Mouse (Mus musculus) c-Kit-negative CD71-positive TER-119-positive erythroid progenitor cells, embryonic 14.5 days (primary cell): ENCODE data around the gene Gm17387.

Experiments used
- DNase-seq: peaks from one replicate; pipeline ENCODE4 v3.0.0-alpha.2; 2013; ENCODE audit warnings: low read depth, low spot score

The Gm17387 gene

DNA sequence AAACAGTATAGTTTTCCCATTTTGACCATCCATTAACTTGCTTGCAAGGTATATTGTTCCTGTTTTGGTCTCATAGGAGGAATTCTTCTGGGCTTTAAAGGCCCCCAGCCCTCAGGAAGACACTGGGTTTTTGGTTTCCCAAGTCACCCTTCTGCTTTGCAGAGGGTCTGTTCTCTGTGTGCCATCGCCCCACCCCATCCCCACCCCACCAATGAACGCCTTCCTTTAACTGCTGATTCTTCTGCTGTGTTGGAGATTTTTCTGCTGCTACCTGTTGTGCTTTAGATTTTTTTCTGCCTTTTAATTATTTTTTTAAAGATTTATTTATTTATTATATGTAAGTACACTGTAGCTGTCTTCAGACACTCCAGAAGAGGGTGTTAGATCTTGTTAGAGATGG lies at the start of gene Gm17387:
Gene Gm17387 (plus strand): TSS at position 301 of the 400 bp plus-strand sequence.
- DNase-seq: no peak

DNA sequence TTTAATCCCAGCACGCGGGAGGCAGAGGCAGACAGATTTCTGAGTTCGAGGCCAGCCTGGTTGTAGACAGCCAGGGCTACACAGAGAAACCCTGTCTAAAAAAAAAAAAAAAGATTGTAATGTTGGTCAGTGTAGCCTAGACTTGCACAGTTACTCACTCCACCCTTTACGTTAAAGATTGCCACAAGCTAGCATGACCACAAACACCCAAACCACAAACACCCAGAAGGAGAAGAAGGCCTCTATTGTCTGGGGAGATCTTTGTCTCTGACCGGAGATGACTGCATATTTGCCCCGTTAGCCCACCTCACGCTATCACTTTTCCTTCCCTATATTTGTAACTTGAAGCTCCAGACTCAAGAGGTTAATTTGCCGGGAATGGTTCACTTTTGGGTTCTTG lies 47.2 kb upstream of the Gm17387 start:
- DNase-seq: no peak

DNA sequence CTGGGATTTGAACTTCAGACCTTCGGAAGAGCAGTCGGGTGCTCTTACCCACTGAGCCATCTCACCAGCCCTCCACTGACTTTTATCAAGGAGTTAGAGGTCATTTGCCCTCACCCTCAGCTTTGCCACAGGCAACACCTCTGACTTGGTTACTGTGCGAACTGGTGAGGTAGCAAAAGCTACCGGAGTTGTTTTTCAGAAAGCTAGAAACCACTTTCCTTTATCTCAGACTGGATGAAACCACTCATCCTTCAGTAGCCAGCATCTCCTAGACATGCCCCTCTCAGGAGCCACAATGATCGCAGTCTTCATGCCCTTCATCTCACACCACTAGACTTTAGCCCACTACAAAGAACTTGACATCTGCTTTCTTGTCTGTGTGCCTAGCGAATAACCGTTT lies 46.0 kb upstream of the Gm17387 start:
- no peak for DNase-seq

DNA sequence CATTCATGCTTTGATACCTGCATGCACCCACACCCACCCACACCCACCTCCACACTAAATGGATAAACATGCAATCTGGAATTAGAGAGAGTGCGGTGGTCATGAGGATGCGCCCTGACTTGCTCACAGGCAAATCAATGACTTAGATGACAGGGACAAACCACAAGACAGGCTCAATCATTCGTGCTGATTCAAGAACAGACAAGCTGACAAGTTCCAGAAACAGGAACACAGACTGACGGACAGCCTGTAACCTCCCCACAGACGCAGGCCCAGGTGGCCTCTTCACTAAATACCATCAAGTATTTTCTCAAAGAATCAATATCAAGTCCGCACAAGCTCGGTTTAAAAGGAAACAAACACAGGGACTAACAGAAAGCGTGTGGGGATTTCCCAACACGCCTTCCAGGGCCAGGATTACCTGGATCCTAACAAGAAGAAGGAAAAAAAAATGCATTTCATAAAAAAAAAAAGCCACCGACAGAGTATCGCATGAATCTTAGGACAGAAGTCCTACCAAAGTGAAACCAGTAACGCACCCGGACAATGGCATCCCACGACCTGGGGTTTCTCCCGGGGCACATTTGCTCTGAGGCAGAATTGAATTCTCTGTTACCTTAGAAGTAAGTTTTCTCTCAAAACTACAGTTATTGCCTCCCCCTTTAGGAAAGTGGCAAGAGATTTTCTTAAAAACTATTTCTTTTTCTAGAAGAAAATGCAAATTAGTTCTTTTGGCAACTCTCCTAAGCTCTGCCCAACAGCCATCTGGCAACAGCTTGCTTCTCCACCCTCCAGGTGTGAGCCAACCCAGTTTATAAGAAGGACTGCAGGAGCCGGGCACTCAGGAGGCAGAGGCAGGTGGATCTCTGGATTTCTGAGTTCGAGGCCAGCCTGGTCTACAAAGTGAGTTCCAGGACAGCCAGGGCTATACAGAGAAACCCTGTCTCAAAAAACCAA lies 41.5 kb upstream of the Gm17387 start:
- DNase-seq: no peak

DNA sequence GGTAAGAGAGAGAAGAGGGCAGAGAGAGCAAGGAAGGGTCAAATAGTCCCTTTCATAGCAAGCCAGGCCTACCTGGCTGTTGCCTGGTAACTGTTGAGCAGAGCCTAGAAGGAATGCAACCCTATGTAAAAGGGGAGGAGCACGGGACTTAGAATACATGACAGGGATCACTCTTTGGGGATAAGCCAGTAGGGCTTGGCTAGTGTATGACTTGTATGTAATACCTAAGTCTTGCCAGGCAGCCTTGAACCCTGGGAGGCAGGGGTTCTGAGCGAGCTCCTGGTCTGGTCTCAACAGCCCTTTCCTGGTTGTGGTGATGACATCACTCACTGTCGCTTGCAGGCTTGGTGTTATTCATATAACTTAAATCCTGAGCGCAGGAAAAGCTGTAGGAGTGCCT lies 39.9 kb upstream of the Gm17387 start:
- DNase-seq: no peak

DNA sequence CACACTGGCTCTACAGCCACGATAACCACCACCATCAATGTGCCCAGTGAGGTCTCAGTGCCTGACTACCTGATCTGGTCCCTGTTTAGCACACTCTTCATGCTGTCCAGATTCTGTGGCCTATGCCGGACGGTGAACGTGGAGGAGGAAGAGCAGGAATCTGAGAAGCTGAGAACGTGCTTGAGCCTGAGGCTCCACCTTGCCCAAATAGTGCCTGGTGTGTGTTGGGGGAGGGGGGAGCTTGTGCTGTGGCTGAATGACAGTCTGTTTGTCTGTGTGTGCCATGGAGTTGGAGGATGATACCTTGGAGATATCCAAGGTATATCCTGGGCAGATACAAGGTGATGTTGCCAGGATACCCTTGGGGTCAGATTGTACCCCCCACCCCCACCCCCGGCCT lies 38.7 kb upstream of the Gm17387 start:
- DNase-seq: no peak

DNA sequence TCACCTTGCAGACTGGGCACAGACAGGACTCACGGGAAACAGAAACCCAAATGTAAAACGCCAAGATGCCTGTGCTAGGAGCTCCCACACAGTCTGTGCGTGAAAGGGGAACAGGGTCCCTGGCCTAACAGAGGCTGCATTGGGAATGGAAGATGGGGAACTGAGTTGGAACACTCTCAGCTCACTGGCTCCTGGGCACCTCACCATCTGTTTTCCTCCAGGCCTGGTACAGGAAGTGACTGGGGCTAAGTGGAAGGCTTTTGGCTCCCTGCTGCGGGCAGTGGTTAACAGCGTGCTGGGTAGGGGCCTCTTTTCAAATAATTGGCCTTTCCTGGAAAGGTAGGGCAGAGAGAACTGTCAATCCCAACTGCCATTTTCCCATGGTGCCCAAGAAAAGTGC lies 38.3 kb upstream of the Gm17387 start:
- no peak for DNase-seq

DNA sequence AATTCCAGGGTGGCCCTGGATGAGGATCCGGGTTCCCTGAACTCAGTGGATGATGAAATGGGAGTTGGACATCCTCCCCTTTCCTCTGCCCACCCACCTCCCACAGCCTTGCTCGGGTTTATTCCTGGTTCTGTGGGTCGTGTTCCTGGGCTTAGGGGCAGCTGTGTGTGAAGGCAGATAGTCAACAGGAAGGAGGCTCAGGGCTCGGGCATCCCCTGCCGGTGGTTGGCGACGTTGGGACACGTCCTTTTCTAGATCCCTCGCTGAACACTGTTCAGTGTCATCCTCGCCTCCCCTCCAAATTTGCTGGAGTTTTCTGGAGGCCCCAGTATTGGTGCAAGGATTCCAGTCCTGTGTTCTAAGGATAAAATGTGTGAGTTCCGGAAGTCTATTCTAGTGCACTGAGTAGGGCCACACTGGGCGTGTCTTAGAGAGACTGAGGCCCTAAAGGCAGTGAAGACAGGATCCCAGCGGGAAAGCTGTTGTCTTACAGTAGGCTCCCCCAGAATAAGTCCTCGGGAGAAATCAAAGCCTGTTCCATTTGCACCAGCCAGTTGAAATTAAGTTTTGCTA lies 37.7 kb upstream of the Gm17387 start:
- no peak for DNase-seq

DNA sequence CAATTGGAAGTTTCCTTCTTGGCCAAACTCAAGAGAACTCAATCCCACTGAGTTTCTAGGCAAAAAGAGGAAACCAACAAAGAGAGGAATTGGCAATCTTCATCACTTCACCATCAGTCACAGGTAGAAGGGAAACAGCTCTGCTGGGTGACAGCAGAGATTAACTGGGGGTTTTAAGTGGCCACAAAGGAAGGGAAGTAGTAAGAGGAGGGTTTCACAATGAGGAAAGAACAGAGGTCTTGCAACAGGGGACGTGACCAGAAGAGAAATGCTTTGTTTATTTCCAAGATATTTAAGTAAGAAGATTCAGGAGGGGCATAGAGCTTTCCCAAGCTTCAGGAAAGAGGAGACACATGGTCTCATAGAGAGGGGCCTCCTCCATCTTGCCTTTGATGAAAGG lies 31.1 kb upstream of the Gm17387 start:
- no peak for DNase-seq

DNA sequence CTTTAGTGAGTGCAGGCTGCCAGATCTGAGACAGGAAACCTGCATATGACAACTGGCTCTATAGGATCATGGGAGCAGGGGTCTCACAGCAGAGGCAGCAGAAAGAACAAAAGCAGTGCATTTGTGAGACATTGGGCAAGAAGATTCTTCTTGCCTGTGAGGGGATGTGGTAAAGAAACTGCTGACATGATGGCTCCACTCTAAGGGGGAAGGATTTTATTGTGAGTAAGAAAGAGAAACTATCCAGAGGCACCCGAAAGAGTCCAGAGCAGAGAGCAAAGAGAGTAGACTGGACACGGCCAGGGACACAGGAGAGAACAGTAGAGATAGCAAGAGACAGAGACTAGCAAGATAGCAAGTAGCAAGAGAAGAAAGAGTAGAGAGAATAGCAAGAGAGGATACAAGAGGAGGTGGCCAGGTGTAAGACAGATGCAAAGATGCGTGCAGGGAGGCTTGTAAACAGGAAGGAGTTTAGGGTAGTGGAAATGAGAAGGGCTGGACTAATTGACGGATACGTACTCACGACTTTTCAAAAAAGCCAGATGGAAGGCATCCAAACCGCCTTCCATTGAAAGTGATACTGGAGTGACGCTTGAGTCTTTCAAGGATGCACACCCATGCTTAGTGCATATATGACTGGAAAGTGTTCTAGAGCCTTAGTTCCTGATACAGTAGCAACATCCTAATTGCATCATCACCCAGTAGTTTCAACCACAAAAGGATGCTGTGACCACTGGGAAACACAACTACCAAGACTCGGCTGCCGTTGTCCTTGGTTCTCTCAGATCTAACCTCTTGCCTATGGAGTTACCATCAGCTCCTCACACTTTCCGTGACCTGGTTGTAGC lies 29.9 kb upstream of the Gm17387 start:
- no peak for DNase-seq

DNA sequence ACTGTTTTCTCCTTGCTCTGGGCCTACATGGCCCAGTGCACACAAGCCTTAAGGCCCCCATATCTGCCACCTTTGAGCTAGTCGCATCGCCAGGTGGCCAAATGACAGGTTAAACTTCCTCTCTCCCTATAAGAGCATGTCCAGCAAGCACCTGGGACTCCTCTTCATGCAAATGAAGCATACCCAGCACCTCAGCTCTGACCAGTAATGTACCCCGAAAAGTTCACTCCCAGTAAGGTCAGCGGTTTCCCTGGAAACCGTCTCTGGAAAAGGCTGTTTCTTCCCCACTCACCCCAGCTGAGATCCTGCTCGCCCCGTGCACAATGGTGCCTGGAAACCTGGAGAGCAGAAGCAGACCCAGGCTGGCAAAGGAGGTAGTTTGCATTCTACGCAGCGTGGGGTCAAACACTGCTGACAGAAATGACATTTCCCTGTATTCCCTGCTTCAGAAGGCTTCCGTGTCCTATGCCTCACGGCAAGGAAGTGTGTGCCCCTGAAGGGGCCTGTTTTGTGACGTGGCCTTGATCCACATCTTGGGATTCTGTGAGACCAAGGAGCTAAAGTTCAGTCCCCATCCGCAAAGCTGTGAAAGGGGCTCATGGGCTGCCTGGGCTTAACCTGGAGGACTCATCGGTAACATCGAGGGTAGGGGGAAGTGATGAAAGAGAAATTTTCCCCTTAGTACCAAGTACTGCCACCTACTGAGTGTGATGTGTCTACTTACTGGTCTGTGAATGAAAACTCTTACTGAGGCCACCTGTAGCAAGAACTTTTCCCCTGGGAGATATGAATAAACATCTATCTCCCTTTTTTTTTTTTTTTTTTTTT lies 27.8 kb upstream of the Gm17387 start:
- DNase-seq: no peak

DNA sequence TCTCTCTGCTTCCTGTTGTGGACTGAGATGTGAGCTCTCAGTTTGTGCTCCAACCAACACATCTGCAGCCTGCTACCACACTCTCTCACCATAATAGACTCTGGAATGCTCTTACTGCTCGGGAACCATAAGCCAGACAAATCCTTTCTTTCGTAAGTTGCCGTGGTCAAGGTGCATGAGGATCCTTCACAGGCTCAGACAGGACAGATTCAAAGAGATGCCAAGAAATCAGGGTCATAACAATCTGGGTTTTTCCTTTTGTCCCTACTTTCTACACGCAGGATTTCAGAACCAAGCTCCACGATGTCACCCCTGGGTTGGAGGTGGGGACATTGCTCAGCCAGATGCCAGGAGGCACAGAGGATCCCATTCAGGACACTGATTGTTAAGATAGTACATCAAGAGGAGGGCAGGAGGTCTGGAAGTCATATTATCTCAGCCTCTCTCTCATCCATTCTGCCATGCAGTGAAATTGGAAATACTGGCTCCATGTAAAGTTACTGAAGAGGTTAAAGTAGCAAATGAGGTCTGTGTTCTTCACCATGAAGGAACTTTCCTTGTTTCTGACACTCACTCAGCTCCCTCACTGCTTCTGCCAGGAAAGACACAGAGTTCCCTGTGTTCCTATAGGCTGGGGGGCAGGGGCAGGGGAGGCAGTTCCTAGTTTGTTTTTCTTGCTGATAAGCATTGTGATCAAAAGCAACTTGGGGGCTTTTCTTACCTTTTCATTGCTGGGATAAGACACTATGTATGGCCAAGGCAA lies 25.5 kb upstream of the Gm17387 start:
- DNase-seq: no peak

DNA sequence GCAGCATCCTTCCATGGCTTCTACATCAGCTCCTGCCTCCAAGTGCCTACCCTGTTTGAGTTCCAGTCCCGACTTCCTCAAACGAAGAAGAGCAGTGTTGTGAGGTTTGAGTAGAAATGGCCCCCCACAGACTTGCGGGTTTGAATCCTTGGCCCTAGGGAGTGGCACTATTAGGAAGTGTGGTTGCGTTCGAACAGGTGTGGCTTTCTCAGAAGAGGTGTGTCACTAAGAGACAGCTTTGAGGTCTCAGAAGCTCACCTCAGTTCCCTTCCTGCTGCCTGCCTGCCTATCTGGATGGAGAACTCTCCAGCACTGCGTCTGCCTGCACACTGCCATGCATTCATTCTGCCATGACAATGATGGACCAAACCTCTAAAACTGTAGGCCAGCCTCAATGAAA lies 22.5 kb upstream of the Gm17387 start:
- DNase-seq: no peak

DNA sequence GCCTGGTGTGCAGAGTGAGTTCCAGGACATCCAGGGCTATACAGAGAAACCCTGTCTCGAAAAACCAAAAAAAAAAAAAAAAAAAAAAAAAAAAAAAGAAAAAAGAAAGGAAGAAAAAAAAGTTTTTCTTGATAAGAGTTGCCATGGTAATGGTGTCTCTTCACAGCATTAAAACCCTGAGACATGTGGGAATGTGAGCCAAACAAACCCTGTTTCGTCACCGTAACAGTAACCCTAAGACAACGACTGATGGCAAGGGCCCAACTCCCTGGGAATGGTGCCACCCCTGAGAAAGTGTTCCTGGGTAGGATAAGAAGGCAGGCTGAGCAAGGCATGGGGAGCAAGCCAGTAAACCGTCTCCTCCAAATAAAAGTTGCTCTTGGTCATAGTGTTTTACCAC lies 22.0 kb upstream of the Gm17387 start:
- no peak for DNase-seq

DNA sequence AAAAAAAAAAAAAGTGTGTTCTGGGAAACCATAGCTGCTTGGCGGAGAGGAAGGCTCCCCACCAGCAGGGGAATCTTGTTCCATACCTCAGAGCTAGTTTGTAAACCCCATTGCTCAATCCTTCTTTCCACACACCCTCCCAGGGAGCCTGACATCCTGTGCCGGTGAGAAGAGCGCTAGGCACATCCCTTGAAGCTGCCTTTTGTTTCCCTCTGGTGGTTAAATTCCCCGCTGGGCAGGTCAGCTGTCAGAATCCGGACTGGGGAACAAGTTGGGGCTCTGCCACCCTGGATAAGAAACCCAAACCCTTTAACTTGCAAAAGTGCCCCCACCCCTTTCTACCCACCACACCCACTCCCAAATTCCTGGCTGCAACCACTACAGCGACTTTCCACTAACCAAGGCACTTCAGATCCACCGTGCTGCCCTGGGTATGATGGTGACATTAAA lies 20.6 kb upstream of the Gm17387 start:
- DNase-seq: no peak

DNA sequence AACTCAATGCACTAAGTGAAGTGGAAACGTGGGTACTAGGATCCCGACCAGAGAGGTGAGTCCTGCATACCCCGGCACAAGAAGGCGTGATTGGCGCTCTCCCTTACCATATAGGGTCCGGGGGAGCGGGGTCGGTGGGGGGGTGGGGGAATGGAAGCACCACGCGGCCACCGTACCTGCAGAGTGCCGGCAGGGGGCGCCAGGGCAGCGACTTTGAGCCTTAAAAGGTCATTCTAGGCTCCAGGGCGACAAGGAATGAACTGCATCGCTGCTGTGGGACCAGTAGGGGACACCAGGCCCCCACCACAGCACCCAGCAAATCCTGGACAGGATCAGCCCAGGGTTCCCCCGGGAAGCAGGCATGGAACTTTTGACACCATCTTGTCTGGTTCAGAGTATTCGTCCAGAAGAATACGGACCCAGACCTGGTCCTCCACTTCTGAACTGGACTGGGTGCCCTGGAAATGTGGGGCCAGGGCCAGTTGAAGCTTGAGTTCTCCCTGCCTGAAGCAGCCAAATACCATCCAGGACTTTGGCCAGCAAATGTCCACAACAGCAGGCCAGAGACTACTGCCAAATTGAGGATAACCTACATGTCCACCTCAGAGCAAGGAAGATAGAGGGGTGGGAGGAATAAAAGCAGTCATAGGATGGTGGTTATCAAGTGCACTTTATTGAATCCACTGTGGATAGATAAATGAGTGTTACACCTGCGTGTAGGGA lies 19.8 kb upstream of the Gm17387 start:
- DNase-seq: peak; percentile 25

DNA sequence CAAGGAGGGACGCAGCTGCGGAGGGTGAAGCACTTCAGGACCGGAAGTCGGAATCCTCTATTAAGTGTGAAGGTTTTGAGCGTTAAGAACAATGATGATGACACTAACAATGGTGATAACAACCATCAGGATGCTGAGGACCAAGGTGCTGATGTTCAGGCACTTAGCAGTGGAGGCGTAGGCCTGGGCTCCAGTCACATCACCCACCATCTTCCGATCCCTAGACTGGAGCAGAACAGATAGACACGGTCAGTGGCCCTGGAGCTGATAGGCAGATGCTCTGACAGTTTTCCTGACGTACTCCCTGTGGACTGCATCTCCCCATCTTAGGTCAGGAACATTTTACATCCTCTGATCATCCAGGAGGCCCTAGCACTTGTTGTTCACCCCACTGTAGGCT lies 19.3 kb upstream of the Gm17387 start:
- no peak for DNase-seq

DNA sequence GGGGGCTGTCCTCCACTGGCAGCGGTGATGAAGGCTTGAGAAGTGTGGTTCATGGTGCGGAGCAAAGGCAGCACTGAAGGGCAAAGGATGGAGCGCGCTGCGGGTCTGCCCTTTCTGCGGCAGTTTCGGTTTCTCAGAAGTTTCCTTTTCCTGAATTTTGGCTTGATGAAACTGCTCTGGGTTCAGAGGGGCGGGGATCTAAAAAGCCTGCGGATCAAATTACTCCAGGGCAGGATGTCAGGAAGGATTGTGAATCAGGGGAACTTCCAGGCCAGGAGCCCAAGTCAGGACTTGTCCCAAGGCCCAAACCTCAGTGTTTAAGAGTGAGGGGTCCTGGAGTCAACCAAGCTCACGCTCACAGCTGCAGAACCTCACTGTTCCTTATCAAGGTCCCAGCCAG lies 18.3 kb upstream of the Gm17387 start, which contains the start of gene Ifitm3:
Gene Ifitm3 (minus strand): TSS at position 178 of the 400 bp plus-strand sequence.
- no peak for DNase-seq

DNA sequence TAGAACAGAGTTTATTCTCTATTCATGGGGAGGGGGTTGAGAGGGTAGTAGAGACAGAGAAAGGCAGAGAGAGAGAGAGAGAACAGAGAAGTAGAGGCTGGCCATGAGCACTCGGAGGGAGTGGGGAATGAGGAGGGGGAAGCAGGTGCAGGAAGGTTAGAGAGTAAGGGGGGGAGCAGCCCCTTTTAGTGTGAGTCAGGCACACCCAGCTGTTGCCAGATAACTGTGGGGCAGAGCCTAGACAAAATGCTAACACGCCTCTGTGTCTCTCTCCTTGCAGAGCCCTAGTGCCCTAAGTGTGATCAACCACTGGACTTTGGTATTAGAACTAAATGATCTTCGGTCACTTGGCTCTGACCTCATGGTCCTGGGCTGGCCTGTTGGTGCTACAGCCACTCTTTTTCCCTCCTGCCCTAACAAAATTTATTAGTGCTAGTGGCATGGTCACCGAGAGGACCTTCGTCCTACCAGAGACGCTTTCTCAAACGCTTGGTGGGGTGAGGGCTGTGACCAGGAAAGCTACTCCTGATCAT lies 17.6 kb upstream of the Gm17387 start:
- DNase-seq: no peak
